Mouse (Mus musculus): ENCODE data around the gene Eipr1. TPM values are rescaled to one million over a fixed set of nuclear protein-coding genes. Genes with fewer than 3 reads are reported as not detected.
"Not testable (repeated sequence)": the region's sequence is repeated elsewhere in the genome, so short reads cannot be mapped to it uniquely, and the experiment has no call there.

The Eipr1 gene
- polyA plus RNA-seq, 1 experiment = 17.9 TPM

GRCm38 (mm10) chr12:28906809-28907297 lies 155.2 kb downstream of the Eipr1 start:
- no peak for DNase-seq
- Histone ChIP-seq H3K4me3 (replicated peaks; ENCODE audit: extremely low read depth, low read depth, low read length) (no peak overlapping the region), H3K4me1 (ENCODE audit: control insufficient read depth, insufficient read depth, low read length) (no peaks in the 10 kb centered on the region)
- no peak for TF ChIP-seq CTCF (IDR thresholded peaks at IDR 0.05; ENCODE audit: insufficient read depth, low read length)
- TF ChIP-seq POLR2A (IDR thresholded peaks at IDR 0.05; ENCODE audit: borderline replicate concordance, extremely low read depth, low read depth, low read length) = no peak
- 28% methylated on average over 7 of the region's 7 CpGs for WGBS

GRCm38 (mm10) chr12:28907814-28908213 lies 156.2 kb downstream of the Eipr1 start:
- TF ChIP-seq POLR2A (IDR thresholded peaks at IDR 0.05; ENCODE audit: borderline replicate concordance, extremely low read depth, low read depth, low read length) (no peak), CTCF (IDR thresholded peaks at IDR 0.05; ENCODE audit: insufficient read depth, low read length) (no peak)
- Histone ChIP-seq H3K4me1 (ENCODE audit: control insufficient read depth, insufficient read depth, low read length) (no peaks in the 10 kb centered on the region), H3K4me3 (replicated peaks; ENCODE audit: extremely low read depth, low read depth, low read length) (no peak overlapping the region)
- no peak for DNase-seq
- WGBS = 46% methylated on average over 9 of the region's 9 CpGs

- 84% methylated on average over 5 of the region's 5 CpGs for WGBS
- TF ChIP-seq POLR2A (IDR thresholded peaks at IDR 0.05; ENCODE audit: borderline replicate concordance, extremely low read depth, low read depth, low read length) = no peak
- TF ChIP-seq CTCF (IDR thresholded peaks at IDR 0.05; ENCODE audit: insufficient read depth, low read length) = no peak
- Histone ChIP-seq H3K4me3 (replicated peaks; ENCODE audit: extremely low read depth, low read depth, low read length) (no peak overlapping the region), H3K4me1 (ENCODE audit: control insufficient read depth, insufficient read depth, low read length) (no peaks in the 10 kb centered on the region)
- DNase-seq = no peak
These were observed 158.2 kb downstream of the Eipr1 start for GRCm38 (mm10) chr12:28909851-28910250.

DNA sequence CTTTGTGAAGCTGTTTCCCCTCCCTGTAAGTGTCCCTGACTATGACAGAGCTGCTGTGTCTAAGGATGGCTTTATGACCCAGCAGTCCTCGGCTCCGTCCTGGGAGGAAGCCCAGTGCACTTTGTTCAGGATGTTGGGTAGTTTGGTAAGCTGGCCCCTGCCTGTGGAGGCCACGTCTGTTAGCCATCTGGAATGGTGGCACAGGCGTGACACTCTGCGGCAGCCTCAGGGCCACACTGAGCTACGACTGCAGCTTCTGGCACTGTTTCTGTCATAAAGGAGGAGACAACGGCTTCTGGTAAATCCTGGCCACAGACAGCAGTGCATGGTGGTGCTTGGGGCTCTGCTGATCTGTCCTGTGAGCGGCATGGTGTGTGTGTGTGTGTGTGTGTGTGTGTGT lies 159.0 kb downstream of the Eipr1 start:
- TF ChIP-seq POLR2A (IDR thresholded peaks at IDR 0.05; ENCODE audit: borderline replicate concordance, extremely low read depth, low read depth, low read length) = no peak
- no peak for TF ChIP-seq CTCF (IDR thresholded peaks at IDR 0.05; ENCODE audit: insufficient read depth, low read length)
- Histone ChIP-seq H3K4me1 (ENCODE audit: control insufficient read depth, insufficient read depth, low read length) (no peaks in the 10 kb centered on the region), H3K4me3 (replicated peaks; ENCODE audit: extremely low read depth, low read depth, low read length) (no peak overlapping the region)
- WGBS = 51% methylated on average over 8 of the region's 8 CpGs
- DNase-seq = no peak

DNA sequence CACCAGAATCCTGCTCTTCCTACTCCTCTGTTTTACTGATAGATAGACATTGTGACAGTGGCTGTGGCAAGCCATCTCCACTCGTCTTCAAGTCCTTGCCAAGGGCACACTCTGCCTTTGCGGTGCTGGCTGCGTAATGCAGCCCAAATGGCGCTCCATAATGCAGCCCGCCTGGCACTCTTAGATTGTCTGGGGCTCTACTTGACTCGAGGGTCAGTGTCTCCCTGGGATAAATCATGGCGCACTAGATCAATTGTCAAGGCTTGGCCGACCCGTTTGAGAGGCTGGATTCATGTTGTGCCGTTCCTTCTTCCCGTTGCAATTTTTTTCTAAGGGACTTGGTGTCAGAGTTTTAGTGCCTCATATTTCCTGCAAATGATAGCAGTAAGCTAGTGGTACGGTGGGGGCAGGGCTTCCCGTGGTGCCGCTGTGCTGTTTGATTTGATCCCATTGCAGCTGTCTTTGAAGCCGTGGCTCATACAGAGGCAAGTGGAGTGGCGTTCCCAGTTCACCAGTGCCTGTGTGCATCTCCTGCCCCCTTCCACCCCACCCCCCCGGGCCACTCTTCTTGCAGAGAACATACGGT lies 160.8 kb downstream of the Eipr1 start:
- Histone ChIP-seq H3K4me3 (replicated peaks; ENCODE audit: extremely low read depth, low read depth, low read length) (no peak overlapping the region), H3K4me1 (ENCODE audit: control insufficient read depth, insufficient read depth, low read length) (no peaks in the 10 kb centered on the region)
- no peak for TF ChIP-seq POLR2A (IDR thresholded peaks at IDR 0.05; ENCODE audit: borderline replicate concordance, extremely low read depth, low read depth, low read length)
- TF ChIP-seq CTCF (IDR thresholded peaks at IDR 0.05; ENCODE audit: insufficient read depth, low read length) = no peak
- no peak for DNase-seq
- WGBS = 59% methylated on average over 18 of the region's 18 CpGs

GRCm38 (mm10) chr12:28913099-28913498 lies 161.5 kb downstream of the Eipr1 start:
- no peak overlapping the region for H3K4me3 ChIP-seq (replicated peaks; ENCODE audit: extremely low read depth, low read depth, low read length)
- 50% methylated on average over 3 of the region's 3 CpGs for WGBS
- DNase-seq = no peak

GRCm38 (mm10) chr12:28914056-28914455 lies 162.5 kb downstream of the Eipr1 start:
- DNase-seq; H3K4me1 ChIP-seq (ENCODE audit: control insufficient read depth, insufficient read depth, low read length); H3K4me3 ChIP-seq (replicated peaks; ENCODE audit: extremely low read depth, low read depth, low read length): not testable (repeated sequence)
- 95% methylated on average over 1 of the region's 1 CpGs for WGBS

More at GRCm38 (mm10) chr12:28913099-28913498, 161.5 kb downstream of the Eipr1 start:
- TF ChIP-seq CTCF (IDR thresholded peaks at IDR 0.05; ENCODE audit: insufficient read depth, low read length) (no peak), POLR2A (IDR thresholded peaks at IDR 0.05; ENCODE audit: borderline replicate concordance, extremely low read depth, low read depth, low read length) (no peak)
- no peaks in the 10 kb centered on the region for H3K4me1 ChIP-seq (ENCODE audit: control insufficient read depth, insufficient read depth, low read length)

Other genes with a start within 250 kb of the Eipr1 start
- not detected in 2 replicates for gene Dcdc2c, start 199.4 kb upstream of the Eipr1 start, polyA plus RNA-seq (2012; rRNA removed)
- gene Allc, start 169.3 kb upstream of the Eipr1 start, polyA plus RNA-seq (2012; rRNA removed) = not detected in 2 replicates
- gene Colec11, start 128.4 kb upstream of the Eipr1 start, polyA plus RNA-seq (2012; rRNA removed) = 0.91 and 1.0 TPM in 2 replicates
- 158 and 175 TPM in 2 replicates for gene Rps7, start 115.8 kb upstream of the Eipr1 start, polyA plus RNA-seq (2012; rRNA removed)
- gene Rnaseh1, start 102.2 kb upstream of the Eipr1 start, polyA plus RNA-seq (2012; rRNA removed) = 9.1 and 11.7 TPM in 2 replicates
- 14.1 and 22.8 TPM in 2 replicates for gene Adi1, start 76.6 kb upstream of the Eipr1 start, polyA plus RNA-seq (2012; rRNA removed)
- gene Trappc12, start 1.3 kb upstream of the Eipr1 start, polyA plus RNA-seq (2012; rRNA removed) = 18.7 and 25.1 TPM in 2 replicates